Mouse (Mus musculus) thymus, postnatal 0 days (tissue): ENCODE measurements around the gene Srebf2. TPM values are rescaled to one million over a fixed set of nuclear protein-coding genes. Genes with fewer than 3 reads are reported as not detected.
A peak's percentile ranks its signal among the peaks of the same experiment; 100 is the strongest.

Source experiments
- DNase-seq: peaks from one replicate; pipeline ENCODE4 v3.0.0-alpha.2; 2015; ENCODE audit warnings: low spot score
- polyA plus RNA-seq: library from polyadenylated mRNA; unstranded; fragments of >200 nt; fragmentation: Nextera tagmentation; extraction: Ambion mirVana; gene quantifications from 2 replicates; pipeline ENCODE4 v1.2.1, GENCODE M21; 2015

The Srebf2 gene
- polyA plus RNA-seq, 1 experiment from 2014 or later, result 161 TPM

DNA sequence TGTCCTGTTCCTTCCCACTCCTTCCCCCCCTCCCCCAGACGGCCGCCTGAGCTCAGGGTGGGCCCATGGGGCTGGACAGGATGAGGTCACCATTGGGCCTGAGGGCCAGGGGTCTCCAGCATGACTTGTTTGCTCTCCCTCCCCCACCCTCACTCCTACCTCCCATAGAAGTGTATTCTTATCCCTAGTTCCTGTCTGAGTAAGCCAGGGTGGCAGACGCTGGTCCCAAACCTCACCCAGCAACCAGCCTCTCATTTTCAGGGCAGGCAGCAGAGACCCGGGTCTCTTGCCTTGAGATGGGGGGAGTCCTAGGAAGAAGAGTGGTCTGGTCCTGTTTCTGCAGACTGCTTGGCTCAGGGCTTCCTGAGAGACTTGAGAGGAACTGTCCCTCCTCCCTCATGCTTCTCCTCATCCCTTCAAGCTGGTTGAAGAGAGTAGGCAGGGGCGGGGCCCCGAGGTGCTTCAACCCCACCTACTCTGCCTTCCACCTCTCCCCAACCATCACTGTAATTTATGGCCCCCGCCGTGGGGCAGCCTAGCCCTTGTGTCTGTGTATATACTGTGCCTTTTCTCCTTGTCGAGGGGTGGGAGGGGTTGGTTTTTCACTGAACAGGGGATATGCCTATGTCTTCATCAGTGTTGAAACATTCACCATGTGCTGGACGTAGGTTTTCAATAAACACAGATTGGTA lies 57.8 kb downstream of the Srebf2 start:
- no peak for DNase-seq

DNA sequence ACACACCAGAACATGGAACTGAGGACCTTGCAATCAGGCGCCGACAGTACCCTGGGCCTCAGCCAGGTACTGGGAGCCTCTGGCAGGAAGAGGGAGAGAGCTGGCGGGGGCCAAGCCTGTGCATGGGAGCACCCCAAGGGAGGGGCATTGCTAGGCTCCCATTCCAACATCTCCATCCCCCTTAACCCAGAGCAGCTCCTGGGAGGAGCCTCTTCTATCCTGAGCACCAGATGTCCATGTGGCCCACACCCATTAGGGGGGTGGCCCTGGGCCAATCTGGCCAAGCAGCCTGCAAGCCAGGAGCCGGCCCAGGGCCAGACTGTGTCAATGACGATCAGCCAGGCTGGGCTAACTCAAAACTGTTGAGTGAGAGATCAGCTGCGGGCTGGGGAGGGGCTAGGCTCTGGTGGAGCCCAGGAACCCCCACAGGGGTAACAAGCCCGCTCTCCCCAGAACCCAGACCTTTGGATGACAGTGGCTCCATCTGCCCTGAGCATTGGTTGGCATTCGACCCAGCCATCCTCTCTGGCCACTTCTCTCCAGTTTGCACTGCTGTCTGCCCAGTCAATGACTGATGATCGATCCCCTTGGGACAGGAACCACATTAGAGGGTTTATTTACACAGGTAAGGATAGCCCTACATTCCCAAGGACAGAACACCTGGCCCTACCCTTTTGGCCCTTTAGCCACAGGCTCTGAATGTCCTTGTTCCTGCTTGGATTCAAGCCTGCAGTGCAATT lies 59.6 kb downstream of the Srebf2 start:
- DNase-seq, result no peak

DNA sequence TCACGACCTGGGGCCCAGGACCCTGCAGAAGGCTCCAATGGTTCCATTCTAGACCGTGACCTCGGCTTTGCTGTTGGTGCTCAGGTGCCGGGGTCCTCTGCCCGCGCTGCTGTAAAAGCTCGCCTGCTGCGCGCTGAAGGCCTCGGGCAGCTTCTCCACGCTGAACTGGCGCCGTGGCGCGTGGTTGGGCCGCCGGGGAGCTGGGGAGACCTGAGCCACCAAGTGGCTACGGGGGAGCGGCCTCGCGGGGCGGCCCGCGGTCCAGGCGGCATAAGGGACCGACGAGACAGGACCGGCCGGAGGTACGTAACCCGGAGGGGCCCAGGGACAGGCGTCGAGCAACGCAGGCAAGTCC lies 60.1 kb downstream of the Srebf2 start:
- no peak for DNase-seq

DNA sequence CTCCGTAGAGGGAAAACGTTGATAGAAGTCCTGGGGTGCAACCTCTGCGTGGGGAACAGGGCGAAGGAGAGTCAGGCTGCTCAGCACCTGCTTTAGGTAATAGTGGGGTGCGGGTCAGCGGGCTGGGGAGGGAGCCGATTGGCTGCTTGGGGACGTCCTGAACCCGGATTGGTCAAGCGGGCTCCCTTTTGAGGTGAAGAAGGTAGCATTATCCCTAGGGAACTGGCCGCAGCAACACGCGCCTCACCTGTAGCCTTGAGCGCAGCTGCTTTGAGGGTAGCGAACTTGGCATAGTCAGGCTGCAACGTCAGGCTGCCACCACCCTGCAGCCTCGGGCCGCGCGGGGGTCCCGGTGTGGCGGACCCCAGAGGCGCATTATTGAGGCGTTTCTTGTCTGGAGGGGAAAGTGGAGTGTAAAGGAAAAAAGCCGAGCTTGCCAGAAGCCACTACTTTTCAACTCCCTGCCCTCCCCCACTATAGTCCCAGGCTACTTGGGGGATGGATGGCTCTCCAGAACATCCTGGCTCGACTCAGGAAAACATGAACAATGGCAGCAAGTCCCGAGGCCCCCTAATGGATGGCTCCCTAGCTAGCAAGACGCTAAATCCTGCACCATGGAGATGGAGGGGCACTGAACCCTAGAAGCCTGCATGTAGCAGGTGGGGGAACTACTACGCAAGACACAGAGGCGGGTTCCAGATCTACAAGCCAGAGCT lies 60.7 kb downstream of the Srebf2 start:
- DNase-seq, result no peak

DNA sequence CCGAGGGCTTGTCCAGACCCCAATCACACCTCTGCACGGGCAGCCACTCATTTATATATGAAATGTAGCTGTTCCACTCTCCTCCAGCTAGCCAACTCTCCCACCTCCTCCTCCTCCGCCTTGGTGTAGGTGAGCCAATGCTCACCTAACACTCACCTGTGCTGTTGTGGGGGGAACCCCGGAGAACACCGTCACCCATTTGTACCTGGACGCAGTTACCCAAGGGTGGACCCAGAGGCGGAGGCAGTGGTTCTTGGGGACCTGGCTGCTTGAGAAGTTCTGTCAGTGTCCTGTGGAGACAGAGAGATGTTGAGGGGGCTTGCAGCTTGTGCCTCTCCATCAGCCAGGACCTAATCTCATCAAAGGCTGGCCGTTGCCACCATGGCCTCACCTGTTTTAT lies 61.3 kb downstream of the Srebf2 start:
- DNase-seq, result no peak

DNA sequence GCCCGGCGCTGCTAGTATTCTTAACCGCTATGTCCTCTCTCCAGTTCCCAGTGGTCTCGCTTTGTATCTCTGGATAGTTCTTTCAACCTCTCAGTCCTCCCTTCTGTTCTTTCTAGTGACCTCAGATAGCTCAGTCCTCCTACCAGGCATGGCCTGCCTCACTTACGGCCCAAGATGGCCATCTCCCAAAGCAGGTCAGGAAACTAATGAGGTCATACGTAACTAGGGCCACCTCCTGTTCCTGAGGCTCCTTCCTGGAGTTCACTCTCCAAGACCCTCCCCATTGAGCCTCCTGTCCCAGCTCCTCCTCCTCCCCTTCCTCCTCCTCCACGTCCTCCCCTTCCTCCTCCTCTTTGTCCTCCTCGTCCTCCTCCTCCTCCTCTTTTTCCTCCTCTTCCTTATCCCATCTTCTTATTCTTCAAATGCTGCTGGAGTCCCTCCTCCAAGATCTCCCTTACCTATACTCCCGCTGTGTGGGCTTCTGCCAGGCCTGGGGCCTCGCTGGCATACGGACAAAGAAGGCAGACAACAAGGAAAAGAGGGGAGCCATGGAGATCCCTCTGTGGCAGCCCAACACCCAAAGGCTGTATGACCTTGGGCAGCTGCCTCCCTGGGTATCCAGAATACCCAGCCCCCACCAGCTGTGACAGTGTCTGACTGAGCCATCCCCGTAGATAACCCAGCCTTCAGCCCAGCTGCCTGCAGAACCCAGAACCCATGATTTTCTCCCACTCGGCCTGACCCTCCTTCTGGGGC lies 62.5 kb downstream of the Srebf2 start:
- DNase-seq, result no peak

DNA sequence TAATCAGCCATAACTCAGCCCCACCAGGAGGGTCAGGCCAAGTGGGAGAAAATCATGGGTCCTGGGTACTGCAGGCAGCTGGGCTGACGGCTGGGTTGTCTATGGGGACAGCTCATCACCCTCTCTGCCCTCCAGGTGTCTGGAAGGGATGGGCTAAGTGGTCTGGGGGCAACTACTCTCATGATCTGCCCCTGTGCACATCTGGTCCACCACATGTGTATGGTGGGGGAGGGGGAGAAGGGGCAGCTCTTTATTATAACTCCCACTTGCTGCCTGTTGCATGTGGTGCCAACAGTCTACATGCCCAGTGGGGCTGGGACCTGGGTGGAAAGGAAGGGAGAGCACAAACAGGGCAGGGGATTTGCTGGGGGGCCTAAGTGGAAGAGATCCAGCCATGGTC lies 63.8 kb downstream of the Srebf2 start:
- DNase-seq, result no peak

DNA sequence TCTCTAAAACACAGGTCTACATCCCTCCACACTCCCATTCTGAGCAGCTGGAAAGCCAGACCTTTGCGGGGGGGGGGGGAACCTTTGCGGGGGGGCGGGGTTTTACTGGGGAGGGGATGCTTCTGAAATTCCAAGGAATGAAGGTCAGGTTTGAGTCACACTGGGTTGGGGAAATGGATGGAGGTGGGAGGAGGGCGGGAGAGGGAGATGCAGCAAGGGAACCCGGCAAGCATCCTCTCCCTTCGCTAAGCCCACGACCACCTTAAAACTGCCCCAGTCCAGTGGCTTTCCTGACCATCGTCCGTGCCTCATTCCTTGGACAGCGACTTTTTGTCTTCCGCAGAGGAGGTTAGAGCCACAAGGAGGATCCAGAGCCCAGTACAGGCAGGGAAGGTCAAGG lies 64.3 kb downstream of the Srebf2 start:
- no peak for DNase-seq

DNA sequence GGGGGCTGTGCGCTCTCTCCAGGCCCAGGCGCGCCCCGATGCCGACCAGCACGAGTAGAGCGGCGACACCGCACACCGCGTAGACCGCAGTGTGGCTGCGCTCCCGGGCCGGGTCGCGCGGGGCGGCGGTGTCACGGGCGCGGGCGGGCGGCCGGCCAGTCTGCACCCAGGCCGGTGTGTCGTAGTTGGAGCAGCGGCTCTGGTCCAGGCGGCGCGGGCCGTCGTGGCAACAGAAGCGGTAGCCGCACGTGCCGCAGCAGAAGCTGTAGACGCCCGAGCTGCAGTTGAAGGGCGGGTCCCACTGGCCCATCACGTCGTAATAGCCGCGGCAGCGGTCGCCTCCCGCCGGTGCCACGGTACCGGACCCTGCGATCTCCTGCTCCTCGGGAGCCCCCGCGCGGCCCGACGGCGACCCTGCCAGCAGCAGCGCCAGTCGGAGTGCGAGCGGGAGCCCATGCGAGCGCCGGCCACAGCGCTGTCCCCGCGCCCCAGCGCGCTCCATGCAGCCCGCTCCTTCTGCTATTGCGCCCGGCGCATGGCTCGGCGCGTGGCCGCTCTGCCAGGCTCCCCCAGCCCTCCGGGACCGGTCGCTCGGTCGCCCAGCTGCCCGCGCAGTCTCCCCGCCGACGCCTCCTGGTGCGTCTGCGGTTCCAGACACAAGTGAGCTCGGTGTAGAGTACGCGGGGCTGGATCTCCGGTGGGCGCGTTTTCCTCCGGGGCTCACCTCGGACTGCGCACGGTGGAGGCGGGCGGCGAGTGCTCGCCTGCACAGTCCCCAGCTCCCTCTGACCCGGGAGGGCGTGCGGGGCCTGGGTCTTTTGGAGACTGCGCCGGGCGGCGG lies 65.2 kb downstream of the Srebf2 start:
- DNase-seq, result no peak

DNA sequence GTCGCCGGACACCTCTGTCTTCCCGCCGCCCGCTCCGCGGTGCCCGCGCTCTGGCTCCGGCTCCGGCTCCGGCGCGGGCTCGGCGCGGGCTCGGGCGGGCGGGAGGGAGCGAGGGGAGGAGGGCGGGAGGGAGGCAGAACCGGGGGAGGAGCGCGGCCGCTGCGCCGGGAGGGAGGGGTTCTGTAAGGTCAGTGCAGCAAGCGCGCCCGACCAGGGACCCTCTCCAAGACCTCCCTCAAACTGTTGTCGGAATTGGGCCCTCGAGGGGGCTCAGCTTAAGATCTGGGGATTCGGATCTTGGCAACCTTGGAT lies 65.7 kb downstream of the Srebf2 start, which contains the start of gene Shisa8:
Shisa8 (minus strand) TSS at position 64 of the 312 bp plus-strand sequence.
- DNase-seq, result no peak

DNA sequence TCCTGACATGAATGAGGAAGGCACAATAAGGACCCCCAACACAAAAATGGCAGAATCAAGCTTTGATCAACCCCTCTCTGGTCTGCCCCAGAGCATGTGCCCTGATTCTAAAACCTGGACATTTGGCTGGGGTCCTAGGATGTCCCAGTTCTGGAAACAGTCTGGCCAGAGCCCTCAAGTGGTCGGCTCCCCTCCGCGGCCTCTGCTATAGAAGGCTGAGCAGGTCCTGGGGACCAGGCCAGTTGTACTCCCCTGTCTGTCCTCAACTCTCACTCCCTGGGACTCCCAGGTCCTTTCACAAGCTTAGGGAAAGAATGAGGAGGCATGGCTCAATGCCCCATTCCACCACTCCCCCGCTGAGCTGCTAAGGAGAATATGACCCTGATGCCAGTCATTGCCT lies 66.2 kb downstream of the Srebf2 start:
- DNase-seq, result no peak

DNA sequence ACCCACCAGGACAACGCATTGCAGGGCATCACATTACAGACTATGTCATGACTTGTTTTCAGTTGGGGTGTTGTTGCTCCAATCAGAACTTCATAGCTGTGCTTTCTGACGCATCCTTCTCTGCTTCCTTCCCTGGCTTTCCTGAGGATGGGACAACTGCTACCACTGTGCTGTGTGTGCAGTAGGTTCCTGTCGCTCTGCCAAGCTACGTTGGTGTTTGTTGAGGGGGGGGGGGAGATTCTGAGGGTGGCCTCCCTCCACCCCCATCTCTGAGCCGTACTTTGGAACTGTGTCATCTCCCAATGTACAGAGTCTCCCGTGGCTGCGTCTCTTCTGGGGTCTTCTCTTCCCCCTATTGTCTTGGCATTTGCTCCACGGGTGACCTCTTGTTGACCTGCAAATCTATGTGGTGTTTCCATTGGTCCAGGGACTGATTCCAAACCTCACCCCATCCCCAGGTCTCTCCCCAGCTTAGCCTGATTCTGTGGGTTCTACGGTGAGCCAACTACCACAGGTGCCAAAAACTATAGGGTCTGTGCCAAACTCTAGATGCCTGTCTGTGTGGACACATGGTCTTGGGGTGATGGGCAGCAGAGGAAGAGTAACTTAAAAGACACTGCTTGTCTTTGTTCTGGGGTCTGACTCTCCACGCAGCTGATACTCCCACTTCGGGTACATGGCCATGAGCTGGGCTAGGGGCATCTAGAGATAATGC lies 68.5 kb downstream of the Srebf2 start:
- DNase-seq, result no peak

DNA sequence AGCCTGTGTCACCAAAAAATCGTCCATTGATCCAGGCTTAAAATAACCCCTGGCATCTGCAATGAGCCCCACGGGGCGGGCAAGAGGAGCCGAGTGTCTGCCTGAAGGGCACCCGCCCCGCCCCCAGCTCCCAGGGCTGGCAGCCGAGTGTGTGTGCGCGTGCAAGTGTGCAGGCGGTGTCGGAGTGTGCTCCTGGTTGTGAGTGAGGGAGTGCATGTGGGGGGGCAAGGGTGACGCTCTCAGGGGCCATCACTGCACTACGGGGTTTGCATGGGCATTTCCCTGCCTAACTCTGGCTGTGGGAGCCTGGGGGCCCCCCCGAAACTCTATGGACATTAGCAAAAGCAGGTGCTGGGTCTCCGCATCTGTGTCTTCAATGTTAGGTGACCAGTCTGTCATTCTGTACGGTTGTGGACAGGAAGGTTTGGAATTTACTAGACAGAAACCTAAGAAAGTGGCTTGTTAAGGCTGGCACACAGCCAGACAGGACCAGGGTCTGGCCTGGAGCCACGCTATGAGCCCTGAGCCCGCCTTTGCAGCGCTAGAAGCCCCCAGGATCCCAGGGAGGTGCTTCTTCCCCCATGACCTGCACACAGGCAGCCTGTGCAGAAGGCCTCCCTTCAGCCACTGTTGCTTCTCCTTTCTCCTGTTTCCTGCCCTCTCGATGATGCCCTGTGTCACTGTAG lies 69.3 kb downstream of the Srebf2 start:
- no peak for DNase-seq

DNA sequence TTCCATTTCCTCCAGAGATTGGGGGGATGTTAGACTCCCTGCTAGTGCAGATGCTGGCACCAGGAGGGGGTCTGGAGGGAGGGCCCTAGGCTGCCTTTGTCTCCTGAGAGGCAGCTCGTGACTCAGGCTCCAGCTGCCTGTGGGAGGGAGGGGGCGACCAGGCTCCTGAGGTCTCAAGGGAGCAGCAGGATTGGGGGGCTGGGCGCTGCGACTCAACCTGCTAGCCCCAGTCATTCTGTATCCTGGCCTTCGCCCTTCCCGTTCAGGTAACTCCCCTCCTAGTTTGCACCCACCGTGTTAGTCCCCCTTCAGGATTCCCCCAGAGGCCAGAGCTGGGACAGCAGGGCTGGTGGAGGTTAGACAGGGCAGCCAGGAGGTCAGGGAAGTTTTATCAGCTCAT lies 70.1 kb downstream of the Srebf2 start:
- DNase-seq, result no peak

DNA sequence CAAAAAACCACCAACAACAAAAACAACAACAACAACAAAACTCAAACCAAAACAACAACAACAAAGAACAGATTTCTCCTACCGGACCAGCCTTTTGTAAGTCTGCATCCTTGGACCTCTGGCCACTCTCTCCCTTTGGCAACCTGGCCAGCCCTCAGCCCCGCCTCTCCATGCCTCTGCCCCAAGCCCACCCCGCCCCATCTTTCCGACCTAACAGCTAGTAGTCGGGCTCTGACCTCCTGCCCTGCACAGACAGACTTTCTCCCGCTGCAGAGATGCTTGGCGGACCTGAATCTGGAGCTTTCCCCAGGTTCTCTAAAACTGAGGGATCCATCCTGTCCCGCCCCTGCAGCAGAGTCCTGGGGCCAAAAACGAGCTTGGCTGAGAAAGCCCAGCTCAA lies 71.0 kb downstream of the Srebf2 start:
- no peak for DNase-seq

DNA sequence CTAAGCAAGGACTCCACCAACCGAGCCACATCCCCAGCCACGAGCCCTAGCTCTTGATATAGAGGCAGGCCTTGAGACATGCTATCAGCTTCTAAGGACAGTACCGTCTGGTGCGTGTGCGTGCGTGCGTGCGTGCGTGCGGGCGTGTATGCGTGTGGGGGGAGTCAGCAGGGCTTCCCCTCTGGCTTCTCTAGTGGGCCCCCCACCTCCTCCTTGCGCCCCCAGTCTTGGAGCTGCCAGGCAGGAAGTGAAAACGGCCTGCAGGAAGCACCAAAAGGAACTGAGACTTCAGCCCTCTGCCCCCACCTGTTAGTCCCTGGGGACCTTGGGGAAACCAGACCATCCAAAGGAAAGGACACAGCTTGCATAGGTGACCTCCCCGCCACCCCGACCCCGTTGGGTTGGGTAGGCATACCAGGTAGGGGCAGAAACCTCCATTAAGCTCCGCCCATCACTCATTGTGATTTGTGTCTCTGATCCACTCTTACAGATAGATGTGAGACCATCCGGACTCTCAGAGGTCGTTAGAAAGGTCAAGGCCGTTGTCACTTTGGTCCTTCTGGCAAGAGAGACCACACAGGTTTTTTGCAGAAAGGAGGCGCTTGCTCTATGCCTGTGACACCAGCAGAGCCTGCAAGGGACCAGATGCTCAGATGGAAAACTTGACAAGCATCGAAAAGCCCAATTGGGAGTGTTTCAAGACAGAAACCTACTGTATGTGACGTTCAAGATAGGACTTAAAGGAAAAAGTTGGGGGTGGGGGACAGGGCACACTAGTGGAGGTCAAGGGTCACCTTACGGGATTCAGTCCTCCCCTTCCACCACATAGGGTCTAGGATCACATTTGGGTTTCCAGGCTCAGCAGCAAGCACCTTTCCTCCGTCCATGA lies 72.0 kb downstream of the Srebf2 start:
- DNase-seq, result peak; percentile 12

DNA sequence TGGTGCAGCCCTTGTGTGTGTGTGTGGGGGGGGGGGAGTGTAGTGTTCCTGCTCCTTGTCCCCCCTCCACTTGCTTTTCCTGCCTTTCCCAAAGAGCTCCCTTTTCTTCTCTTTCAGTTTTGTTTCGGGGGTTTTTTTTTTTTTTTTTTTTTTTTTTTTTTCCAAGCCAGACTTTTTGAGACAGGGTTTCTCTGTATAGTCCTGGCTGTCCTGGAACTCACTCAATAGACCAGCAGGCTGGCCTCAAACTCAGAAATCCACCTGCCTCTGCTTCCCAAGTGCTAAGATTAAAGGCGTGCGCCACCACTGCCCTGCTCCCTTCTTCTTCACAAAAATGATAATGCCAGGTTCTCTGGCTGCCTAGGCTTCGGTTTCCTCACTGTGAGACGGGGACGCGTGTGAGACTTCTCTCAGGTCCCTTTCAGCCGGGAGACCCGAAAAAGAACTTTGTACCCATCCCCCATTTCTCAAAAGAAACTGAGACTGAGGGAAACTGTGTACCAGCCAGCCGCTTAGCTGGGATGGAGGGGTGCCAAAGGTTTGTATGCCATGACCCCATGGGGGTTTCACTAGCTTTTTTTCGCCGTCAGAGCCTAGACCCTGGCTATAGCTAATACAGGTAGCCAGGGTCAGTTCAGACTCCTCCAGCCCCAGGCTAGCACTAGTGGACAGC lies 73.2 kb downstream of the Srebf2 start:
- no peak for DNase-seq
